Mouse (Mus musculus) heart, adult 18-20 months (tissue): ENCODE measurements around the gene Tsfm. TPM values are rescaled to one million over a fixed set of nuclear protein-coding genes. Genes with fewer than 3 reads are reported as not detected.
"Not testable (repeated sequence)": the region's sequence is repeated elsewhere in the genome, so short reads cannot be mapped to it uniquely, and the experiment has no call there.

Experiments used
- DNase-seq, 2 experiments: peaks; one replicate each; pipeline ENCODE4 v3.0.0; 2021 to 2022; ENCODE audit warnings: mixed read lengths in 1 of 2
- long read RNA-seq, 2 experiments: library from polyadenylated mRNA; stranded (forward); transcript quantifications; one replicate each; pipeline ENCODE4 v2.0.0; 2021
- total RNA-seq, 2 experiments: library from RNA; stranded (reverse); gene quantifications; 2 replicates each; pipeline ENCODE4 v1.2.3; 2021

The Tsfm gene
- total RNA-seq: 10 to 100 TPM; 57.3 to 71.6 TPM
- long read RNA-seq, experiment 1, transcript Tsfm-201 (6 exons, 1,206 nt): major isoform, 98 of 108 reads
- long read RNA-seq, experiment 1, partial matches to known transcripts: 0 of 108 reads
- long read RNA-seq, experiment 1, other reads (novel, unspliced or antisense): 7 of 108 reads
- long read RNA-seq, experiment 2, transcript Tsfm-201 (6 exons, 1,206 nt): major isoform, 41 of 47 reads
- long read RNA-seq, experiment 2, partial matches to known transcripts: 0 of 47 reads
- long read RNA-seq, experiment 2, other reads (novel, unspliced or antisense): 5 of 47 reads

- DNase-seq: peak; percentile 93 to 97
Measured at GRCm38 (mm10) chr10:127030336-127031296, at the start of gene Tsfm. Gene Tsfm (minus strand): TSS chr10:127030840.

- no peak for DNase-seq
Measured at GRCm38 (mm10) chr10:127079665-127080391, 49.2 kb upstream of the Tsfm start.

- DNase-seq: peak in 1 of 2 experiments; percentile 65
Measured at GRCm38 (mm10) chr10:127078677-127079575, 48.3 kb upstream of the Tsfm start.

- DNase-seq: no peak
Measured at GRCm38 (mm10) chr10:127078001-127078676, 47.5 kb upstream of the Tsfm start.

- DNase-seq: no peak
Measured at GRCm38 (mm10) chr10:127077515-127077914, 46.9 kb upstream of the Tsfm start.

GRCm38 (mm10) chr10:127076082-127076481 lies 45.4 kb upstream of the Tsfm start:
- no peak for DNase-seq

- peak in 1 of 2 experiments; percentile 55 for DNase-seq
Measured at GRCm38 (mm10) chr10:127075651-127076050, 45.0 kb upstream of the Tsfm start.

- DNase-seq: no peak
Measured at GRCm38 (mm10) chr10:127075080-127075479, 44.4 kb upstream of the Tsfm start, which contains the start of gene Agap2. Gene Agap2 (plus strand): TSS chr10:127075284.

- no peak for DNase-seq
Measured at GRCm38 (mm10) chr10:127073981-127074380, 43.3 kb upstream of the Tsfm start.

GRCm38 (mm10) chr10:127072969-127073368 lies 42.3 kb upstream of the Tsfm start:
- DNase-seq: not testable (repeated sequence)

- not testable (repeated sequence) for DNase-seq
Measured at GRCm38 (mm10) chr10:127072270-127072669, 41.6 kb upstream of the Tsfm start.

GRCm38 (mm10) chr10:127071203-127071602 lies 40.6 kb upstream of the Tsfm start:
- no peak for DNase-seq

- peak; percentile 94 to 97 for DNase-seq
Measured at GRCm38 (mm10) chr10:127070190-127071121, 39.8 kb upstream of the Tsfm start, which contains the start of gene Tspan31. Gene Tspan31 (minus strand): TSS chr10:127070264.

GRCm38 (mm10) chr10:127069281-127070189 lies 38.9 kb upstream of the Tsfm start:
- DNase-seq: no peak

GRCm38 (mm10) chr10:127068360-127069038 lies 37.9 kb upstream of the Tsfm start:
- no peak for DNase-seq

- DNase-seq: no peak
Measured at GRCm38 (mm10) chr10:127066519-127067018, 35.9 kb upstream of the Tsfm start.

- DNase-seq: no peak
Measured at GRCm38 (mm10) chr10:127065981-127066380, 35.3 kb upstream of the Tsfm start.
